Mouse (Mus musculus) stomach, postnatal 0 days (tissue): Measurements from ENCODE around the gene Mmrn1.

ENCODE experiments used
- CTCF ChIP-seq: IDR thresholded peaks from 2 replicates; pipeline ENCODE4 v1.5.1; 2016; ENCODE audit warnings: antibody characterized with exemption, low read depth, mild to moderate bottlenecking, moderate library complexity
- EP300 ChIP-seq: optimal IDR thresholded peaks from 2 replicates; pipeline ENCODE3; 2016; ENCODE audit warnings: antibody characterized with exemption

DNA sequence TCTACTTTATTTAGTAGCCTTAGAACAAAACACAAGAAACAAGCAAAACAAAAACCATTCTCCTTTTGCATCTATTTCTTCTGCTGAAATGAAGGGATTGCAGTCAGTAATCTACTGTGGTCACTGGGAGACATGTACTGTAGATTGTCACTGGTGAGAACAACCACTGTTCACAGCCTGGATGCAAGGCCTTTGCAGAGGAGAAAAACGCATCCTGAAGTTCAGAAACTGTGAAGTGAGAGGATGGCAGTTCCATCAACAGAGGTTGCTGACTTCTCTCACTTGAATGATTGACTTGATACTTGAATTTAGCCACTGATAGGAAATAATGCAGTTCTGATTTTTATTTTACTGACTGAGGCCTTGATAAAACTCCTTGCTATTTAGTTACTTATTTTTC is 53.8 kb downstream of the Mmrn1 start:
- TF ChIP-seq EP300 (no peak), CTCF (no peak)
